Mouse (Mus musculus) heart, embryonic 15.5 days (tissue): ENCODE results near the gene Zfp729a. TPM values are rescaled to one million over a fixed set of nuclear protein-coding genes. Genes with fewer than 3 reads are reported as not detected.

Experiments
- polyA plus RNA-seq: library from polyadenylated mRNA; unstranded; fragments of >200 nt; fragmentation: Nextera tagmentation; extraction: Ambion mirVana; gene quantifications from 2 replicates; pipeline ENCODE4 v1.2.1, GENCODE M21; 2015

Zfp729a gene
- polyA plus RNA-seq, 1 experiment from 2014 or later, result 1.4 TPM

Other genes with a start within 250 kb of the Zfp729a start
- gene Zfp429, start 238.0 kb downstream of the Zfp729a start, polyA plus RNA-seq, result 2.6 and 4.6 TPM in 2 replicates
- gene Zfp459, start 216.4 kb downstream of the Zfp729a start, polyA plus RNA-seq, result 0.30 and 0.62 TPM in 2 replicates
- 5.8 and 5.9 TPM in 2 replicates for gene Zfp874a, start 186.2 kb downstream of the Zfp729a start, polyA plus RNA-seq
- 1.8 and 3.0 TPM in 2 replicates for gene Zfp874b, start 153.5 kb downstream of the Zfp729a start, polyA plus RNA-seq
- gene Zfp58, start 137.2 kb downstream of the Zfp729a start, polyA plus RNA-seq, result 7.8 and 8.0 TPM in 2 replicates
- gene Gm26965, start 111.6 kb downstream of the Zfp729a start, polyA plus RNA-seq, result not detected in 2 replicates
- gene Zfp87, start 111.6 kb downstream of the Zfp729a start, polyA plus RNA-seq, result 17.7 and 18.2 TPM in 2 replicates
- 5.2 and 6.8 TPM in 2 replicates for gene Zfp748, start 84.0 kb downstream of the Zfp729a start, polyA plus RNA-seq
- 2.1 and 2.6 TPM in 2 replicates for gene Zfp729b, start 28.1 kb downstream of the Zfp729a start, polyA plus RNA-seq
- 0.24 and 0.57 TPM in 2 replicates for gene Gm49345, start within 50 bp of the Zfp729a start, polyA plus RNA-seq
- 6.4 and 7.9 TPM in 2 replicates for gene Zfp738, start 49.3 kb upstream of the Zfp729a start, polyA plus RNA-seq
- 3.6 and 3.7 TPM in 2 replicates for gene Zfp65, start 91.4 kb upstream of the Zfp729a start, polyA plus RNA-seq
- gene Zfp85, start 117.4 kb upstream of the Zfp729a start, polyA plus RNA-seq, result 2.8 and 3.0 TPM in 2 replicates
- gene Zfp493, start 141.9 kb upstream of the Zfp729a start, polyA plus RNA-seq, result 1.2 and 1.3 TPM in 2 replicates
- gene Zfp273, start 175.9 kb upstream of the Zfp729a start, polyA plus RNA-seq, result 4.9 and 5.3 TPM in 2 replicates
- gene Gm10037, start 193.3 kb upstream of the Zfp729a start, polyA plus RNA-seq, result 1.0 and 2.4 TPM in 2 replicates
- gene BC048507, start 225.5 kb upstream of the Zfp729a start, polyA plus RNA-seq, result not detected in 2 replicates